Mouse (Mus musculus): Measurements from ENCODE around the gene Gm49380. TPM values are rescaled to one million over a fixed set of nuclear protein-coding genes. Genes with fewer than 3 reads are reported as not detected.

Gene Gm49380
- polyA plus RNA-seq, 1 experiment from 2014 or later: 0.58 TPM

GRCm38 (mm10) chr9:44078955-44079756 is 34.1 kb downstream of the Gm49380 start:
- Histone ChIP-seq H3K4me1 (peaks cover 33% of the 10 kb centered on the region), H3K27ac (replicated peaks) (no peak overlapping the region), H3K9me3 (replicated peaks) (no peaks in the 10 kb centered on the region), H3K4me2 (peak overlapping the region; percentile 1; the same call in 1 of the 2 replicates), H3K36me3 (no peaks in the 10 kb centered on the region), H3K4me3 (replicated peaks) (no peak overlapping the region), H3K9ac (replicated peaks) (no peak overlapping the region), H3K27me3 (replicated peaks) (peaks cover 9% of the 10 kb centered on the region)
- peak; percentile 50; the same call in 1 of the 2 replicates for ATAC-seq (ENCODE audit: low FRiP score)
- WGBS: 43% methylated on average over 16 of the region's 16 CpGs

GRCm38 (mm10) chr9:44078136-44078797 is 35.0 kb downstream of the Gm49380 start:
- no peak overlapping the region for H3K4me2 ChIP-seq
- H3K9me3 ChIP-seq (replicated peaks): no peaks in the 10 kb centered on the region
- no peak overlapping the region for H3K27ac ChIP-seq (replicated peaks)
- WGBS: 86% methylated on average over 10 of the region's 10 CpGs
- ATAC-seq (ENCODE audit: low FRiP score): no peak
- no peaks in the 10 kb centered on the region for H3K36me3 ChIP-seq
- H3K27me3 ChIP-seq (replicated peaks): peaks cover 5% of the 10 kb centered on the region
- H3K4me3 ChIP-seq (replicated peaks): no peak overlapping the region
- peaks cover 26% of the 10 kb centered on the region for H3K4me1 ChIP-seq
- no peak overlapping the region for H3K9ac ChIP-seq (replicated peaks)

GRCm38 (mm10) chr9:44077266-44077910 is 35.9 kb downstream of the Gm49380 start:
- ATAC-seq (ENCODE audit: low FRiP score): no peak
- 0 out of 2 replicates have a peak, but pooled peaks cover 3% of the 10 kb centered on the region for H3K27me3 ChIP-seq (replicated peaks)
- WGBS: 83% methylated on average over 11 of the region's 11 CpGs
- no peaks in the 10 kb centered on the region for H3K9me3 ChIP-seq (replicated peaks)
- no peak overlapping the region for H3K4me2 ChIP-seq
- no peak overlapping the region for H3K9ac ChIP-seq (replicated peaks)
- no peak overlapping the region for H3K27ac ChIP-seq (replicated peaks)
- peaks cover 29% of the 10 kb centered on the region for H3K4me1 ChIP-seq
- H3K36me3 ChIP-seq: no peaks in the 10 kb centered on the region
- H3K4me3 ChIP-seq (replicated peaks): no peak overlapping the region

- no peaks in the 10 kb centered on the region for H3K36me3 ChIP-seq
- WGBS: 14% methylated on average over 5 of the region's 5 CpGs
- no peaks in the 10 kb centered on the region for H3K9me3 ChIP-seq (replicated peaks)
- no peak for ATAC-seq (ENCODE audit: low FRiP score)
- H3K4me2 ChIP-seq: no peak overlapping the region
- peaks cover 35% of the 10 kb centered on the region for H3K4me1 ChIP-seq
- no peak overlapping the region for H3K9ac ChIP-seq (replicated peaks)
- no peak overlapping the region for H3K4me3 ChIP-seq (replicated peaks)
- 0 out of 2 replicates have a peak, but pooled peaks cover 3% of the 10 kb centered on the region for H3K27me3 ChIP-seq (replicated peaks)
- H3K27ac ChIP-seq (replicated peaks): no peak overlapping the region
Observed at GRCm38 (mm10) chr9:44076764-44077120, 36.6 kb downstream of the Gm49380 start.

GRCm38 (mm10) chr9:44075996-44076763 is 37.1 kb downstream of the Gm49380 start:
- 69% methylated on average over 16 of the region's 16 CpGs for WGBS

GRCm38 (mm10) chr9:44075276-44075995 is 37.9 kb downstream of the Gm49380 start:
- Histone ChIP-seq H3K27ac (replicated peaks) (no peak overlapping the region), H3K9ac (replicated peaks) (no peak overlapping the region), H3K36me3 (no peaks in the 10 kb centered on the region), H3K4me1 (peaks cover 42% of the 10 kb centered on the region), H3K27me3 (replicated peaks) (0 out of 2 replicates have a peak, but pooled peaks cover 3% of the 10 kb centered on the region), H3K4me3 (replicated peaks) (no peak overlapping the region), H3K9me3 (replicated peaks) (no peaks in the 10 kb centered on the region), H3K4me2 (no peak overlapping the region)
- ATAC-seq (ENCODE audit: low FRiP score): no peak
- 73% methylated on average over 24 of the region's 24 CpGs for WGBS

More at GRCm38 (mm10) chr9:44075996-44076763, 37.1 kb downstream of the Gm49380 start:
- no peak for ATAC-seq (ENCODE audit: low FRiP score)
- Histone ChIP-seq H3K9me3 (replicated peaks) (no peaks in the 10 kb centered on the region), H3K9ac (replicated peaks) (no peak overlapping the region), H3K4me1 (peaks cover 37% of the 10 kb centered on the region), H3K4me2 (no peak overlapping the region), H3K27me3 (replicated peaks) (0 out of 2 replicates have a peak, but pooled peaks cover 3% of the 10 kb centered on the region), H3K27ac (replicated peaks) (no peak overlapping the region), H3K4me3 (replicated peaks) (no peak overlapping the region), H3K36me3 (no peaks in the 10 kb centered on the region)

GRCm38 (mm10) chr9:44074395-44075275 is 38.7 kb downstream of the Gm49380 start:
- Histone ChIP-seq H3K4me3 (replicated peaks) (no peak overlapping the region), H3K36me3 (no peaks in the 10 kb centered on the region), H3K4me1 (peaks cover 40% of the 10 kb centered on the region), H3K27me3 (replicated peaks) (peaks cover 4% of the 10 kb centered on the region; the same call in 1 of the 2 replicates), H3K9me3 (replicated peaks) (no peaks in the 10 kb centered on the region), H3K27ac (replicated peaks) (no peak overlapping the region), H3K4me2 (no peak overlapping the region), H3K9ac (replicated peaks) (no peak overlapping the region)
- no peak for ATAC-seq (ENCODE audit: low FRiP score)
- WGBS: 60% methylated on average over 9 of the region's 9 CpGs

GRCm38 (mm10) chr9:44073115-44073514 is 40.2 kb downstream of the Gm49380 start:
- Histone ChIP-seq H3K4me3 (replicated peaks) (no peak overlapping the region), H3K9me3 (replicated peaks) (no peaks in the 10 kb centered on the region), H3K4me1 (peaks cover 30% of the 10 kb centered on the region), H3K27me3 (replicated peaks) (peaks cover 4% of the 10 kb centered on the region; the same call in 1 of the 2 replicates), H3K36me3 (no peaks in the 10 kb centered on the region), H3K27ac (replicated peaks) (peak overlapping the region; percentile 81), H3K4me2 (peak overlapping the region; percentile 35), H3K9ac (replicated peaks) (no peak overlapping the region)
- WGBS: 30% methylated on average over 5 of the region's 5 CpGs
- ATAC-seq (ENCODE audit: low FRiP score): no peak

GRCm38 (mm10) chr9:44072599-44072915 is 40.7 kb downstream of the Gm49380 start:
- peak; percentile 64 for ATAC-seq (ENCODE audit: low FRiP score)
- H3K36me3 ChIP-seq: no peaks in the 10 kb centered on the region
- H3K9ac ChIP-seq (replicated peaks): no peak overlapping the region
- H3K27ac ChIP-seq (replicated peaks): peak overlapping the region; percentile 81
- no peaks in the 10 kb centered on the region for H3K9me3 ChIP-seq (replicated peaks)
- H3K4me2 ChIP-seq: peak overlapping the region; percentile 35
- no peak overlapping the region for H3K4me3 ChIP-seq (replicated peaks)
- 7% methylated on average over 4 of the region's 4 CpGs for WGBS
- peaks cover 4% of the 10 kb centered on the region; the same call in 1 of the 2 replicates for H3K27me3 ChIP-seq (replicated peaks)
- H3K4me1 ChIP-seq: peaks cover 32% of the 10 kb centered on the region

Measured in neural tube, embryonic 15.5 days (tissue).